Mouse (Mus musculus): ENCODE results near the gene Olfr803. TPM values are rescaled to one million over a fixed set of nuclear protein-coding genes. Genes with fewer than 3 reads are reported as not detected.

Gene Olfr803
- polyA plus RNA-seq (2015; fragmentation: Nextera tagmentation; extraction: Ambion mirVana): not detected in 2 replicates

DNA sequence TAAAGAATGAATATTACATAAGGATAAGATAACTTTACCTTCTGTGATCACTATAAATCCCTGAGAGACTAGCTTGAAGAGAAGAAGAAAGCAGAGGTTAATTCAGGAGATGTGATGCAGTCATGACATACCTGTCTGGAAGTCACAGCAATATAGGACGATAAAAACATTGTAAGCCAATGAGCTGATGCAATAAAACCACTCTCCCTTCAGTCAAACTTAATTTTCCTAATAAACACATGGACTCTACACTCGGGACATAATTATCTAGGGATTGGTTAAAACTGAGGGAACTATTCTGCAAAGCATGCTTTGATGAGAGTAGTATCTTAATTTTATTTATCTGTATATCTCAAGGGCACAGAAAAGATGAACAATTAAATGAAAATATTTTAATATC is at the start of gene Olfr803:
Olfr803 (minus strand) TSS at position 101 of the 400 bp plus-strand sequence.
- H3K27me3 ChIP-seq (replicated peaks): no peaks in the 10 kb centered on the region
- WGBS: 80% methylated on average over 2 of the region's 2 CpGs

GRCm38 (mm10) chr10:129741821-129742220 is 47.7 kb upstream of the Olfr803 start, which contains the start of gene Olfr806:
Gene Olfr806, minus strand, starts transcription at chr10:129741921.
- H3K9me3 ChIP-seq: no peaks in the 10 kb centered on the region
- H3K27me3 ChIP-seq (replicated peaks): no peaks in the 10 kb centered on the region
- H3K27ac ChIP-seq: no peak within 1 kb of the TSS
- no peaks in the 10 kb centered on the region for H3K4me1 ChIP-seq (replicated peaks)
- H3K36me3 ChIP-seq: no peaks in the 10 kb centered on the region
- H3K4me3 ChIP-seq (replicated peaks): no peak within 1 kb of the TSS
- ATAC-seq: no peak
- no peak within 1 kb of the TSS for H3K9ac ChIP-seq
- no peak within 1 kb of the TSS for H3K4me2 ChIP-seq (replicated peaks)

More for the DNA sequence above, at the start of gene Olfr803:
- no peak within 1 kb of the TSS for H3K9ac ChIP-seq
- no peak within 1 kb of the TSS for H3K4me2 ChIP-seq (replicated peaks)
- H3K4me1 ChIP-seq (replicated peaks): no peaks in the 10 kb centered on the region
- no peak within 1 kb of the TSS for H3K4me3 ChIP-seq (replicated peaks)
- H3K36me3 ChIP-seq: no peaks in the 10 kb centered on the region
- H3K27ac ChIP-seq: no peak within 1 kb of the TSS
- ATAC-seq: no peak
- no peaks in the 10 kb centered on the region for H3K9me3 ChIP-seq

DNA sequence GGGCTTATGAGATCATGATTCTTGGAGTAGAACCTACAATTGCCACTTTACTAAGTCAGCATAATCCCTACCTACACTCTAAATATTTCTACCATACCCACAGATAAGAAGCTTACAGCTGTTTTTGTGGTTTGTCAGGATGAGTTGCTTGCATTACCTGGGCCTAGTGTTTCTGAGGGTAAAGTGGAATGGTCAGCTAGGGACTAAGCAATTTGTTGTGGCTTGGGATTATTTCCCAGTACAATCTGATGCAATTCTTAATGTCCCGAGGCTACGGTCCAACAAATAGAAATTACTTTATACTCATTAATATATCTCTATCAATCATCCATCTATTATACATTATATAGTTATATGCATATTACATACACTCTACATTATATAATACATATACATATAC is 35.2 kb upstream of the Olfr803 start, which contains the start of gene Olfr805:
Olfr805 (minus strand) TSS at position 101 of the 400 bp plus-strand sequence.
- no peak within 1 kb of the TSS for H3K9ac ChIP-seq
- H3K27ac ChIP-seq: no peak within 1 kb of the TSS
- no peaks in the 10 kb centered on the region for H3K36me3 ChIP-seq
- 96% methylated on average over 2 of the region's 2 CpGs for WGBS
- no peaks in the 10 kb centered on the region for H3K27me3 ChIP-seq (replicated peaks)
- H3K4me3 ChIP-seq (replicated peaks): no peak within 1 kb of the TSS
- no peaks in the 10 kb centered on the region for H3K9me3 ChIP-seq
- H3K4me2 ChIP-seq (replicated peaks): no peak within 1 kb of the TSS
- no peaks in the 10 kb centered on the region for H3K4me1 ChIP-seq (replicated peaks)
- no peak for ATAC-seq

DNA sequence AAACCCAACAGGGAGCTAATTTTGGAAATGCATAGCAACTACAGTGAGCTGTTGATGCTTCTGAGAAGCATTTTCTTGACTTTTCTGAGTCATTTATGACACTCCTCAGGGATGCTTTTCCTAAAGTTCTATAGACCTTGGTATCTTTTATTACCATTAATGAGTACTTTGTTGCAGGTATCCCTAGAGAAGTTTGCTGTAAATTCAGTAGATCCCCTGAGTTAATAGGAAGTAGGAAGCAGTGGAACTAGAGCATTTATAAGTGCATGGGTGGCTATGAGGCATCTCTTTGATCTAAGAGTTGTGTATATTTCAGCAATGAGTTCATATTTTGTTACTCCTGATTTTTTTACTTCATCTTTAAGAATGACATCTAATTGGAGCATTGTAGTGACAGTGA is 8.8 kb upstream of the Olfr803 start, which contains the start of gene Olfr804:
Olfr804 (plus strand) TSS at position 301 of the 400 bp plus-strand sequence.
- no peak for ATAC-seq
- no peak within 1 kb of the TSS for H3K9ac ChIP-seq

DNA sequence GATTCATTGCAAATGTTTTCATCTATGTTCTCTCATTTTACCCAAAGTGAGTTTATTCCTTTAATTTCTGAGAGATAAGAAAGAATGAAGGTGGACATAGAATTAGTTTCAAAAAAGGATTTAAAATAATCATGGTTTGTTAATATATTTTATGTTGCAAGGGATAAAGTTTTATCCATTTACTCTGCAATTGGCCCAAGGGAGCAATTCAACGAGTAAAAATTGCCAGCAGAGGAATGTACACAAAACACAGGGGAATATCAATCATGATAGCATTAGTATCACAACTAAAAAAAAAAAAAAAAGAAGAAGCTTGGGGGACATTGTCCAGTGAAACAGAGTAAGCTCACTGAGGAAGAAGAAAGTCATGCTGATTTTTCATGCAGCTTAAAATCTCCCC is 6.0 kb downstream of the Olfr803 start, which contains the start of gene Olfr802:
Olfr802 (minus strand) TSS at position 101 of the 400 bp plus-strand sequence.
- Histone ChIP-seq H3K4me3 (replicated peaks) (no peak within 1 kb of the TSS), H3K9ac (no peak within 1 kb of the TSS), H3K9me3 (no peaks in the 10 kb centered on the region), H3K27ac (no peak within 1 kb of the TSS), H3K27me3 (replicated peaks) (no peaks in the 10 kb centered on the region), H3K36me3 (no peaks in the 10 kb centered on the region), H3K4me1 (replicated peaks) (no peaks in the 10 kb centered on the region), H3K4me2 (replicated peaks) (no peak within 1 kb of the TSS)
- ATAC-seq: no peak
- 34% methylated on average over 1 of the region's 1 CpGs for WGBS

More for the DNA sequence above, 8.8 kb upstream of the Olfr803 start, which contains the start of gene Olfr804:
- no peaks in the 10 kb centered on the region for H3K36me3 ChIP-seq
- H3K9me3 ChIP-seq: no peaks in the 10 kb centered on the region
- no peak within 1 kb of the TSS for H3K4me2 ChIP-seq (replicated peaks)
- no peak within 1 kb of the TSS for H3K4me3 ChIP-seq (replicated peaks)
- H3K4me1 ChIP-seq (replicated peaks): no peaks in the 10 kb centered on the region
- no peaks in the 10 kb centered on the region for H3K27me3 ChIP-seq (replicated peaks)
- no peak within 1 kb of the TSS for H3K27ac ChIP-seq

DNA sequence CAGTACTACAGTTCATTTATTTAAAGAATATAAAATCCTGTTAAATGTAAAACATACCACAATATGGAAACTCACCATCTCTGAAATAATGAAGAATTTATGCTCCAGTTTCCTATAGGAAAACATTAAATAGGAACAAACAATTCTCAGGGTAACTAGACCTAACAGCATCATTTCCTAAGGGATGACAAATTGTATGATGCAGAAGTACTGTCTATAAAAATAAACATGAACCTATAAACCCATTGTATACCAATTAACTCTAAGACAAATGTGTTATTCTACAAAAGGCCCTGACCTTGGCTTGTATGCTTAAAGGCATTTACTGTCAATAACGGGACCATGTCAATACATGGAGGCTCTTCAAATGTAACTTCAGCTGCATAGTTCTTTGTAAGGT is 20.3 kb downstream of the Olfr803 start, which contains the start of gene Olfr801:
Olfr801 (minus strand) TSS at position 101 of the 400 bp plus-strand sequence.
- Histone ChIP-seq H3K4me2 (replicated peaks) (no peak within 1 kb of the TSS), H3K27ac (no peak within 1 kb of the TSS), H3K36me3 (no peaks in the 10 kb centered on the region), H3K27me3 (replicated peaks) (no peaks in the 10 kb centered on the region), H3K4me1 (replicated peaks) (no peaks in the 10 kb centered on the region), H3K9ac (no peak within 1 kb of the TSS), H3K4me3 (replicated peaks) (no peak within 1 kb of the TSS), H3K9me3 (no peaks in the 10 kb centered on the region)
- no peak for ATAC-seq
- WGBS: 76% methylated on average over 1 of the region's 1 CpGs

GRCm38 (mm10) chr10:129657394-129657793 is 36.7 kb downstream of the Olfr803 start, which contains the start of gene Olfr800:
Gene Olfr800, plus strand, starts transcription at chr10:129657694.
- no peaks in the 10 kb centered on the region for H3K27me3 ChIP-seq (replicated peaks)
- H3K9ac ChIP-seq: no peak within 1 kb of the TSS
- H3K9me3 ChIP-seq: no peaks in the 10 kb centered on the region
- no peaks in the 10 kb centered on the region for H3K4me1 ChIP-seq (replicated peaks)
- no peak within 1 kb of the TSS for H3K27ac ChIP-seq
- H3K36me3 ChIP-seq: no peaks in the 10 kb centered on the region
- ATAC-seq: no peak
- H3K4me3 ChIP-seq (replicated peaks): no peak within 1 kb of the TSS
- H3K4me2 ChIP-seq (replicated peaks): no peak within 1 kb of the TSS

DNA sequence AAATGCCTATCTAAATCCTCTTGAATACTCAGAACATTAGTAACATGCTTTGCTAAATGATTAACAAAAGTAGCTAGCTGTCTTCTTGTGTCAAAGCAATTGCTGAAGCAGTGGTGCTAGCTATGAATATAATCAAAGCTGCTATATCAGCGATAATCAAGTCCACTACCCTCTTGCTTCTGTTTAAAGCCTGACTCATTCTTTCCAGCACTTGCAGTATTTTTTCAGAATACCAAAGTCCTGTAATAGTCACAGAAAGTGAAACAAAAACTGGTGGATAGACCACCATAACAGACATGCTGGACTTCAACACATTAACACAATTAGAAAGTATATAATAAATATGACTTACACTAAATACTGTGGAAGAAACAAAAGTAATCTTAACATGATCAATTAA is 42.3 kb downstream of the Olfr803 start:
- WGBS: 92% methylated on average over 1 of the region's 1 CpGs
- ATAC-seq: no peak

More for the DNA sequence above, 42.3 kb downstream of the Olfr803 start:
- H3K27me3 ChIP-seq (replicated peaks): no peaks in the 10 kb centered on the region
- no peak overlapping the region for H3K4me2 ChIP-seq (replicated peaks)
- no peak overlapping the region for H3K27ac ChIP-seq
- H3K9me3 ChIP-seq: no peaks in the 10 kb centered on the region
- H3K9ac ChIP-seq: no peak overlapping the region
- H3K4me1 ChIP-seq (replicated peaks): no peaks in the 10 kb centered on the region
- no peak overlapping the region for H3K4me3 ChIP-seq (replicated peaks)
- H3K36me3 ChIP-seq: no peaks in the 10 kb centered on the region

Other genes with a start within 250 kb of the Olfr803 start
- not detected in 2 replicates for gene Olfr787, start 232.4 kb downstream of the Olfr803 start, polyA plus RNA-seq (2015; fragmentation: Nextera tagmentation; extraction: Ambion mirVana)
- not detected in 2 replicates for gene Olfr788, start 223.3 kb downstream of the Olfr803 start, polyA plus RNA-seq (2015; fragmentation: Nextera tagmentation; extraction: Ambion mirVana)
- not detected in 2 replicates for gene Olfr789, start 209.5 kb downstream of the Olfr803 start, polyA plus RNA-seq (2015; fragmentation: Nextera tagmentation; extraction: Ambion mirVana)
- not detected in 2 replicates for gene Olfr790, start 195.8 kb downstream of the Olfr803 start, polyA plus RNA-seq (2015; fragmentation: Nextera tagmentation; extraction: Ambion mirVana)
- not detected in 2 replicates for gene Olfr791, start 172.5 kb downstream of the Olfr803 start, polyA plus RNA-seq (2015; fragmentation: Nextera tagmentation; extraction: Ambion mirVana)
- gene Olfr792, start 155.1 kb downstream of the Olfr803 start, polyA plus RNA-seq (2015; fragmentation: Nextera tagmentation; extraction: Ambion mirVana): not detected in 2 replicates
- not detected in 2 replicates for gene Olfr794, start 126.6 kb downstream of the Olfr803 start, polyA plus RNA-seq (2015; fragmentation: Nextera tagmentation; extraction: Ambion mirVana)
- gene Olfr796, start 81.7 kb downstream of the Olfr803 start, polyA plus RNA-seq (2015; fragmentation: Nextera tagmentation; extraction: Ambion mirVana): not detected in 2 replicates
- not detected in 2 replicates for gene Olfr798, start 66.4 kb downstream of the Olfr803 start, polyA plus RNA-seq (2015; fragmentation: Nextera tagmentation; extraction: Ambion mirVana)
- gene Olfr799, start 56.8 kb downstream of the Olfr803 start, polyA plus RNA-seq (2015; fragmentation: Nextera tagmentation; extraction: Ambion mirVana): not detected in 2 replicates
- gene Olfr800, start 36.6 kb downstream of the Olfr803 start, polyA plus RNA-seq (2015; fragmentation: Nextera tagmentation; extraction: Ambion mirVana): not detected in 2 replicates
- not detected in 2 replicates for gene Olfr801, start 20.4 kb downstream of the Olfr803 start, polyA plus RNA-seq (2015; fragmentation: Nextera tagmentation; extraction: Ambion mirVana)
- not detected in 2 replicates for gene Olfr802, start 6.1 kb downstream of the Olfr803 start, polyA plus RNA-seq (2015; fragmentation: Nextera tagmentation; extraction: Ambion mirVana)
- not detected in 2 replicates for gene Olfr804, start 8.9 kb upstream of the Olfr803 start, polyA plus RNA-seq (2015; fragmentation: Nextera tagmentation; extraction: Ambion mirVana)
- gene Olfr805, start 35.1 kb upstream of the Olfr803 start, polyA plus RNA-seq (2015; fragmentation: Nextera tagmentation; extraction: Ambion mirVana): not detected in 2 replicates
- not detected in 2 replicates for gene Olfr806, start 47.6 kb upstream of the Olfr803 start, polyA plus RNA-seq (2015; fragmentation: Nextera tagmentation; extraction: Ambion mirVana)
- not detected in 2 replicates for gene Olfr807, start 63.5 kb upstream of the Olfr803 start, polyA plus RNA-seq (2015; fragmentation: Nextera tagmentation; extraction: Ambion mirVana)
- not detected in 2 replicates for gene Olfr808, start 71.2 kb upstream of the Olfr803 start, polyA plus RNA-seq (2015; fragmentation: Nextera tagmentation; extraction: Ambion mirVana)
- gene Olfr809, start 80.4 kb upstream of the Olfr803 start, polyA plus RNA-seq (2015; fragmentation: Nextera tagmentation; extraction: Ambion mirVana): not detected in 2 replicates
- not detected in 2 replicates for gene Olfr810, start 100.6 kb upstream of the Olfr803 start, polyA plus RNA-seq (2015; fragmentation: Nextera tagmentation; extraction: Ambion mirVana)
- gene Olfr811, start 110.1 kb upstream of the Olfr803 start, polyA plus RNA-seq (2015; fragmentation: Nextera tagmentation; extraction: Ambion mirVana): not detected in 2 replicates
- not detected in 2 replicates for gene Olfr812, start 151.8 kb upstream of the Olfr803 start, polyA plus RNA-seq (2015; fragmentation: Nextera tagmentation; extraction: Ambion mirVana)
- not detected in 2 replicates for gene Olfr813, start 161.1 kb upstream of the Olfr803 start, polyA plus RNA-seq (2015; fragmentation: Nextera tagmentation; extraction: Ambion mirVana)
- not detected in 2 replicates for gene Olfr814, start 185.6 kb upstream of the Olfr803 start, polyA plus RNA-seq (2015; fragmentation: Nextera tagmentation; extraction: Ambion mirVana)
- not detected in 2 replicates for gene Olfr815, start 211.6 kb upstream of the Olfr803 start, polyA plus RNA-seq (2015; fragmentation: Nextera tagmentation; extraction: Ambion mirVana)
- gene Olfr816, start 221.3 kb upstream of the Olfr803 start, polyA plus RNA-seq (2015; fragmentation: Nextera tagmentation; extraction: Ambion mirVana): not detected in 2 replicates

Measured in intestine, embryonic 15.5 days (tissue).